Mouse (Mus musculus) embryonic facial prominence, embryonic 11.5 days (tissue): ENCODE results near the gene Nox1. TPM values are rescaled to one million over a fixed set of nuclear protein-coding genes. Genes with fewer than 3 reads are reported as not detected.

Source experiments
- ATAC-seq: fragments of 200-750 bp; cut with Nextera tagmentation; replicated peaks from 2 replicates; pipeline ENCODE4 v1.8.0; 2017; ENCODE audit warnings: low read depth; ENCODE audit not compliant: insufficient number of reproducible peaks, low FRiP score, low TSS enrichment
- DNase-seq: peaks from one replicate; pipeline ENCODE4 v3.0.0-alpha.2; 2015; ENCODE audit warnings: low spot score
- H3K27ac ChIP-seq: fragments of 300-500 bp; sonication (generic); replicated peaks from 2 replicates; pipeline ENCODE4 v1.5.1; 2014; ENCODE audit warnings: mild to moderate bottlenecking, low read depth, low read length, control low read depth
- H3K27me3 ChIP-seq: fragments of 300-500 bp; sonication (generic); 2 replicates; pipeline ENCODE4 v1.6.1; 2014; ENCODE audit warnings: mild to moderate bottlenecking, low read length, moderate library complexity, mixed read lengths; ENCODE audit not compliant: control insufficient read depth, insufficient read depth
- H3K36me3 ChIP-seq: fragments of 300-500 bp; sonication (generic); replicated peaks from 2 replicates; pipeline ENCODE4 v1.6.1; 2014; ENCODE audit warnings: low read depth, mild to moderate bottlenecking, low read length, moderate library complexity, mixed read lengths; ENCODE audit not compliant: control insufficient read depth, insufficient read depth
- H3K4me1 ChIP-seq: fragments of 300-500 bp; sonication (generic); 2 replicates; pipeline ENCODE4 v1.6.1; 2014; ENCODE audit warnings: low read length, mixed read lengths; ENCODE audit not compliant: control insufficient read depth, insufficient read depth
- H3K4me2 ChIP-seq: fragments of 300-500 bp; sonication (generic); 2 replicates; pipeline ENCODE4 v1.6.1; 2014; ENCODE audit warnings: low read depth, mild to moderate bottlenecking, control low read depth, low read length, moderate library complexity
- H3K4me3 ChIP-seq: fragments of 300-500 bp; sonication (generic); 2 replicates; pipeline ENCODE4 v1.5.1; 2014; ENCODE audit warnings: low read depth, low read length, control low read depth
- H3K9ac ChIP-seq: fragments of 300-500 bp; sonication (generic); replicated peaks from 2 replicates; pipeline ENCODE4 v1.6.1; 2014; ENCODE audit warnings: mild to moderate bottlenecking, control low read depth, low read length
- H3K9me3 ChIP-seq: fragments of 300-500 bp; sonication (generic); replicated peaks from 2 replicates; pipeline ENCODE4 v1.6.1; 2016; ENCODE audit warnings: mild to moderate bottlenecking, low read length, inconsistent platforms, mixed read lengths; ENCODE audit not compliant: control insufficient read depth
- WGBS: fragments of 180-500 bp; shearing (Covaris S2); extraction: QIAGEN DNeasy Blood & Tissue Kit; methylation state at CpG from one replicate; pipeline ENCODE4 v1.1.7; 2014; 5-methylcytosine and 5-hydroxymethylcytosine counted together
- polyA plus RNA-seq: library from polyadenylated mRNA; unstranded; fragments of >200 nt; fragmentation: Nextera tagmentation; extraction: Ambion mirVana; gene quantifications from 2 replicates; pipeline ENCODE4 v1.2.1, GENCODE M21; 2014

The Nox1 gene
- polyA plus RNA-seq: 0.08 TPM in 1 of 2 replicates, not detected in the other

- no peak for DNase-seq
- Histone ChIP-seq H3K4me2 (no peak within 1 kb of the TSS), H3K4me3 (no peak within 1 kb of the TSS), H3K27me3 (no peaks in the 10 kb centered on the region), H3K9ac (no peak within 1 kb of the TSS), H3K9me3 (no peaks in the 10 kb centered on the region), H3K27ac (no peak within 1 kb of the TSS), H3K36me3 (no peaks in the 10 kb centered on the region), H3K4me1 (no peaks in the 10 kb centered on the region)
- WGBS: 60% methylated on average over 4 of the region's 4 CpGs
- no peak for ATAC-seq
Measured at GRCm38 (mm10) chrX:134221856-134222255, at the start of gene Nox1. TSS of gene Nox1 (minus strand) at chrX:134221956.

GRCm38 (mm10) chrX:134262129-134262528 lies 40.4 kb upstream of the Nox1 start:
- H3K4me2 ChIP-seq: no peak overlapping the region
- no peak overlapping the region for H3K27ac ChIP-seq
- no peaks in the 10 kb centered on the region for H3K4me1 ChIP-seq
- no peak overlapping the region for H3K4me3 ChIP-seq
- WGBS: 74% methylated on average over 11 of the region's 11 CpGs
- no peaks in the 10 kb centered on the region for H3K36me3 ChIP-seq
- H3K9ac ChIP-seq: no peak overlapping the region
- no peaks in the 10 kb centered on the region for H3K9me3 ChIP-seq
- ATAC-seq (no peak), DNase-seq (no peak)
- no peaks in the 10 kb centered on the region for H3K27me3 ChIP-seq

GRCm38 (mm10) chrX:134261191-134261590 lies 39.4 kb upstream of the Nox1 start:
- ATAC-seq (no peak), DNase-seq (no peak)
- no peaks in the 10 kb centered on the region for H3K27me3 ChIP-seq
- 61% methylated on average over 5 of the region's 5 CpGs for WGBS
- no peak overlapping the region for H3K27ac ChIP-seq
- no peak overlapping the region for H3K4me3 ChIP-seq
- no peaks in the 10 kb centered on the region for H3K9me3 ChIP-seq
- no peak overlapping the region for H3K9ac ChIP-seq
- no peak overlapping the region for H3K4me2 ChIP-seq
- no peaks in the 10 kb centered on the region for H3K4me1 ChIP-seq
- no peaks in the 10 kb centered on the region for H3K36me3 ChIP-seq

GRCm38 (mm10) chrX:134248202-134248601 lies 26.4 kb upstream of the Nox1 start:
- Histone ChIP-seq H3K4me2 (no peak overlapping the region), H3K9me3 (no peaks in the 10 kb centered on the region), H3K4me1 (no peaks in the 10 kb centered on the region), H3K9ac (no peak overlapping the region), H3K27ac (no peak overlapping the region), H3K4me3 (no peak overlapping the region), H3K27me3 (no peaks in the 10 kb centered on the region), H3K36me3 (no peaks in the 10 kb centered on the region)
- ATAC-seq (no peak), DNase-seq (no peak)
- WGBS: 77% methylated on average over 2 of the region's 2 CpGs

GRCm38 (mm10) chrX:134245946-134246345 lies 24.2 kb upstream of the Nox1 start:
- WGBS: 93% methylated on average over 10 of the region's 10 CpGs
- H3K4me3 ChIP-seq: no peak overlapping the region
- no peak overlapping the region for H3K4me2 ChIP-seq
- ATAC-seq: no peak
- DNase-seq: no peak
- no peaks in the 10 kb centered on the region for H3K9me3 ChIP-seq
- H3K36me3 ChIP-seq: no peaks in the 10 kb centered on the region
- no peak overlapping the region for H3K9ac ChIP-seq
- H3K27me3 ChIP-seq: no peaks in the 10 kb centered on the region
- H3K4me1 ChIP-seq: no peaks in the 10 kb centered on the region
- H3K27ac ChIP-seq: no peak overlapping the region

- DNase-seq: no peak
- Histone ChIP-seq H3K27me3 (no peaks in the 10 kb centered on the region), H3K9ac (no peak overlapping the region), H3K36me3 (no peaks in the 10 kb centered on the region), H3K4me1 (no peaks in the 10 kb centered on the region), H3K9me3 (no peaks in the 10 kb centered on the region), H3K4me3 (no peak overlapping the region), H3K27ac (no peak overlapping the region), H3K4me2 (no peak overlapping the region)
- no peak for ATAC-seq
- WGBS: 92% methylated on average over 10 of the region's 10 CpGs
Measured at GRCm38 (mm10) chrX:134238266-134238665, 16.5 kb upstream of the Nox1 start.

- WGBS: 79% methylated on average over 1 of the region's 1 CpGs
Measured at GRCm38 (mm10) chrX:134233048-134233447, 11.3 kb upstream of the Nox1 start.

GRCm38 (mm10) chrX:134220618-134221017 lies 1.1 kb downstream of the Nox1 start:
- WGBS: 64% methylated on average over 3 of the region's 3 CpGs
- Histone ChIP-seq H3K27me3 (no peaks in the 10 kb centered on the region), H3K4me3 (no peak overlapping the region), H3K9ac (no peak overlapping the region), H3K4me2 (no peak overlapping the region), H3K4me1 (no peaks in the 10 kb centered on the region), H3K27ac (no peak overlapping the region), H3K9me3 (no peaks in the 10 kb centered on the region), H3K36me3 (no peaks in the 10 kb centered on the region)
- ATAC-seq: no peak
- no peak for DNase-seq

More at GRCm38 (mm10) chrX:134233048-134233447, 11.3 kb upstream of the Nox1 start:
- H3K9me3 ChIP-seq: no peaks in the 10 kb centered on the region
- DNase-seq (no peak), ATAC-seq (no peak)
- H3K27me3 ChIP-seq: no peaks in the 10 kb centered on the region
- H3K36me3 ChIP-seq: no peaks in the 10 kb centered on the region
- H3K9ac ChIP-seq: no peak overlapping the region
- H3K4me2 ChIP-seq: no peak overlapping the region
- H3K4me3 ChIP-seq: no peak overlapping the region
- H3K4me1 ChIP-seq: no peaks in the 10 kb centered on the region
- no peak overlapping the region for H3K27ac ChIP-seq
